ENCODE assay signal across 8 mouse cellular contexts in the genomic region with DNA sequence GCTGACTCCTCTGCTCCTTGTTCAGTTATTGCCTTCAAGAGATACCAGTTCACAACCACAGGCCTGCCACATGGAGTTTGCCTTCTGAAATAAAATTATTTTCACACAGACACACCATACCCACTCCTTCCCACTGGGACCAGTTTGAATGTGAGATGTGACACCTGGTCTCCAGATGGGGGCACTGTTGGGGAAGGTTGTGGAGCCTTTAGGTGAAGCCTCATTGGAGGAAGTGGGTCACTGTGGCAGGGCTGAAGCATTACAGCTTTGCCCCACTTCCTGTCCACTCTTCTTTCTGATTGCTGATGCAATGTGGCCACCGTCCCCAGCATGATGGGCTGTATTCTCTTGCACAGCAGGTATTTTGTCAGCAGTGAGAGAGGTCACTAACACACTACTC.
DNase-seq lines count a peak whose midpoint lies in the region; ATAC-seq and TF ChIP-seq lines count a peak whose summit lies in the region.
"Had no signal": no experiment of that assay in that cellular context is flagged by ENCODE, and none has a peak within 500 bp of the region (broad histone marks: within the 10 kb centered on the region; RNA-seq: fewer than 3 reads in every experiment).

No protein-coding gene starts in this region.

- TF ChIP-seq CTCF in MEL (IDR thresholded peaks at IDR 0.05 in 2 of 3, conservative IDR thresholded peaks at IDR 0.05 in 1 of 3; ENCODE audit: control insufficient read depth in 1 of 3, insufficient read depth in 1 of 3, low read depth in 2 of 3, low read length in 3 of 3, poor library complexity in 1 of 3, severe bottlenecking in 1 of 3): no peak; a peak in 1 of 6 replicates

- TF ChIP-seq RAD21 in MEL (IDR thresholded peaks at IDR 0.05; ENCODE audit: low read depth, low read length): no peak

- no peak overlapping the region for H3K27ac ChIP-seq in hindbrain, embryonic 16.5 days (ENCODE audit: low read depth, low read length)
- H3K27ac ChIP-seq in hindbrain, embryonic 13.5 days: no peak overlapping the region
- no peak overlapping the region for H3K27ac ChIP-seq in MEL (ENCODE audit: control insufficient read depth, low read depth, low read length)
- no peak overlapping the region for H3K27ac ChIP-seq in neural tube, embryonic 15.5 days (replicated peaks)
- H3K27ac ChIP-seq: neural tube, embryonic 13.5 days had no signal

- 38% methylated on average over 1 of the region's 1 CpGs for WGBS in hindbrain, embryonic 16.5 days
- 53% methylated on average over 1 of the region's 1 CpGs for WGBS in hindbrain, embryonic 13.5 days
- 30% methylated on average over 1 of the region's 1 CpGs for WGBS in neural tube, embryonic 15.5 days

- H3K9me3 ChIP-seq in hindbrain, embryonic 16.5 days (ENCODE audit: control insufficient read depth, low read length): no peaks in the 10 kb centered on the region
- no peaks in the 10 kb centered on the region for H3K9me3 ChIP-seq in hindbrain, embryonic 13.5 days
- H3K9me3 ChIP-seq in MEL (replicated peaks; ENCODE audit: insufficient read depth, low read length): no peaks in the 10 kb centered on the region
- H3K9me3 ChIP-seq in neural tube, embryonic 15.5 days (replicated peaks): no peaks in the 10 kb centered on the region
- H3K9me3 ChIP-seq: neural tube, embryonic 13.5 days had no signal

- H3K4me2 ChIP-seq in hindbrain, embryonic 16.5 days (ENCODE audit: low read length): no peak overlapping the region
- H3K4me2 ChIP-seq in hindbrain, embryonic 13.5 days: no peak overlapping the region
- H3K4me2 ChIP-seq in neural tube, embryonic 15.5 days: no peak overlapping the region
- H3K4me2 ChIP-seq: neural tube, embryonic 13.5 days had no signal

- H3K4me3 ChIP-seq in hindbrain, embryonic 16.5 days (ENCODE audit: low read length): no peak overlapping the region
- H3K4me3 ChIP-seq in hindbrain, embryonic 13.5 days: no peak overlapping the region
- no peak overlapping the region for H3K4me3 ChIP-seq in MEL (ENCODE audit: control insufficient read depth in 1 of 2, insufficient read depth in 1 of 2, low read depth in 2 of 2, low read length in 2 of 2)
- no peak overlapping the region for H3K4me3 ChIP-seq in neural tube, embryonic 15.5 days (replicated peaks)
- H3K4me3 ChIP-seq: neural tube, embryonic 13.5 days had no signal

- H3K4me1 ChIP-seq in hindbrain, embryonic 16.5 days (ENCODE audit: control insufficient read depth, insufficient read depth, low read depth, low read length): no peaks in the 10 kb centered on the region; the same call in 1 of the 2 replicates
- H3K4me1 ChIP-seq in hindbrain, embryonic 13.5 days (replicated peaks): peaks cover 6% of the 10 kb centered on the region; the same call in 1 of the 2 replicates
- H3K4me1 ChIP-seq in MEL (ENCODE audit: control insufficient read depth in 1 of 2, insufficient read depth in 2 of 2, low read length in 2 of 2): no peaks in the 10 kb centered on the region
- H3K4me1 ChIP-seq in neural tube, embryonic 15.5 days: 0 out of 2 replicates have a peak, but pooled peaks cover 6% of the 10 kb centered on the region

- DNase-seq in MEL (ENCODE audit: low read depth, low spot score): peak; percentile 4
- peak; percentile 20 for DNase-seq in adrenal gland, postnatal 25 days
- DNase-seq in lung, postnatal 4 days: peak; percentile 25 to 38
- DNase-seq in urinary bladder, adult 18-20 months (ENCODE audit: low spot score in 2 of 2): no peak

- H3K36me3 ChIP-seq in hindbrain, embryonic 16.5 days (ENCODE audit: control insufficient read depth, insufficient read depth, low read length): no peaks in the 10 kb centered on the region
- no peaks in the 10 kb centered on the region for H3K36me3 ChIP-seq in hindbrain, embryonic 13.5 days
- no peaks in the 10 kb centered on the region for H3K36me3 ChIP-seq in MEL (ENCODE audit: control insufficient read depth in 1 of 2, insufficient read depth in 2 of 2, low read length in 2 of 2)
- no peaks in the 10 kb centered on the region for H3K36me3 ChIP-seq in neural tube, embryonic 15.5 days
- H3K36me3 ChIP-seq: neural tube, embryonic 13.5 days had no signal

- no peak for TF ChIP-seq POLR2A in MEL (IDR thresholded peaks at IDR 0.05; ENCODE audit: control insufficient read depth in 1 of 2, insufficient read depth in 1 of 2, low read depth in 1 of 2, low read length in 2 of 2, poor library complexity in 1 of 2)

- no peaks in the 10 kb centered on the region for H3K79me2 ChIP-seq in MEL (ENCODE audit: control insufficient read depth, insufficient read depth, low read length, poor library complexity)

- no peak for TF ChIP-seq EP300 in MEL (IDR thresholded peaks at IDR 0.05; ENCODE audit: low read depth in 1 of 2, low read length in 2 of 2)

- peak; percentile 9; the same call in 1 of the 2 replicates for ATAC-seq in hindbrain, embryonic 16.5 days
- ATAC-seq in hindbrain, embryonic 13.5 days (ENCODE audit: low FRiP score): no peak
- no peak for ATAC-seq in neural tube, embryonic 15.5 days (ENCODE audit: low FRiP score)

- H3K9ac ChIP-seq in hindbrain, embryonic 16.5 days (ENCODE audit: low read depth, low read length): no peak overlapping the region
- H3K9ac ChIP-seq in hindbrain, embryonic 13.5 days: no peak overlapping the region
- no peak overlapping the region for H3K9ac ChIP-seq in MEL (ENCODE audit: control insufficient read depth, low read depth, low read length, poor library complexity, severe bottlenecking)
- H3K9ac ChIP-seq in neural tube, embryonic 15.5 days (replicated peaks): no peak overlapping the region
- H3K9ac ChIP-seq: neural tube, embryonic 13.5 days had no signal

- H3K27me3 ChIP-seq in hindbrain, embryonic 16.5 days (replicated peaks; ENCODE audit: control insufficient read depth, insufficient read depth, low read length): no peaks in the 10 kb centered on the region
- no peaks in the 10 kb centered on the region for H3K27me3 ChIP-seq in hindbrain, embryonic 13.5 days
- H3K27me3 ChIP-seq in MEL (ENCODE audit: control insufficient read depth in 1 of 2, insufficient read depth in 2 of 2, low read length in 2 of 2): no peaks in the 10 kb centered on the region
- H3K27me3 ChIP-seq in neural tube, embryonic 15.5 days (replicated peaks): no peaks in the 10 kb centered on the region
- H3K27me3 ChIP-seq: neural tube, embryonic 13.5 days had no signal

TF ChIP-seq in MEL, 35 proteins besides CTCF, POLR2A, EP300 and RAD21:
- TF ChIP-seq NELFE (IDR thresholded peaks at IDR 0.05; ENCODE audit: low read depth, low read length) (no peak), RCOR1 (IDR thresholded peaks at IDR 0.05; ENCODE audit: low read depth, low read length) (no peak), KAT2A (conservative IDR thresholded peaks at IDR 0.05; ENCODE audit: low read depth, low read length) (no peak), JUND (IDR thresholded peaks at IDR 0.05; ENCODE audit: low read depth, low read length) (no peak), ZMIZ1 (IDR thresholded peaks at IDR 0.05; ENCODE audit: low read depth, low read length) (no peak), MXI1 (IDR thresholded peaks at IDR 0.05; ENCODE audit: low read depth, low read length) (no peak), MAFK (IDR thresholded peaks at IDR 0.05; ENCODE audit: borderline replicate concordance, low read depth, low read length) (no peak), TAL1 (IDR thresholded peaks at IDR 0.05; ENCODE audit: low read length) (no peak), CHD2 (IDR thresholded peaks at IDR 0.05; ENCODE audit: low read length) (no peak), MYC (IDR thresholded peaks at IDR 0.05; ENCODE audit: low read depth, low read length) (no peak), CHD1 (IDR thresholded peaks at IDR 0.05; ENCODE audit: low read depth, low read length) (no peak), POLR2AphosphoS2 (IDR thresholded peaks at IDR 0.05; ENCODE audit: low read length) (no peak)

Comparison
In these comparisons a context has a peak if more than half of its experiments do, and no peak if none do; other contexts are left out.
1. DNase-seq: peak in MEL (single experiment), adrenal gland, postnatal 25 days (single experiment) and lung, postnatal 4 days (2 of 2); none in urinary bladder, adult 18-20 months (0 of 2).